Mouse (Mus musculus): ENCODE measurements around the gene Dab2. TPM values are rescaled to one million over a fixed set of nuclear protein-coding genes. Genes with fewer than 3 reads are reported as not detected.

The Dab2 gene
- polyA plus RNA-seq, 1 experiment, result 9.4 TPM

DNA sequence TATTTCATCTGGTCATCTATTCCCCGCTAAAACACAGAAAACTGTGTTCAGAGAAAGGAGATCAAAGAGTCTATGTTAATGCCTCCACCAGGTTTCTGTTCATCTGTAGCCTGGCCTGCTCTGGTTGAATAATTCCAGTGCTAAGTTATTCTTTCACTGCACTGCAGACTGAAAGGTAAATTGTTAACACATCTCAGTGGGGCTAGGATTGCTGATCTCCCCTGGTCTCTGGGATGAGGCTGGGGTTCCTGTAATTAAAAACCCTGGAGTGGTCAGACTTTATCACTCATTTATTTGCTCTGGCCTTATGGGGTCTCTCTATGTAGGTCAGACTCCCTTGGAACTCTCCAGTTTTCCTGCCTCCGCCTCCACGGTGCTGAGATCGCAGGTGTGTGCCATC lies 21.7 kb downstream of the Dab2 start:
- H3K36me3 ChIP-seq (ENCODE audit: control insufficient read depth, insufficient read depth, low read length), result no peaks in the 10 kb centered on the region
- no peak for DNase-seq
- H3K4me3 ChIP-seq (ENCODE audit: control insufficient read depth, insufficient read depth, low read length), result no peak overlapping the region
- TF ChIP-seq CTCF (IDR thresholded peaks at IDR 0.05; ENCODE audit: borderline replicate concordance, control insufficient read depth, extremely low read depth, insufficient read depth, low read length, poor library complexity) (no peak), POLR2A (IDR thresholded peaks at IDR 0.05; ENCODE audit: control insufficient read depth, extremely low read depth, insufficient read depth, low read length, poor library complexity) (no peak)
- WGBS, result 90% methylated on average over 4 of the region's 4 CpGs
- H3K4me1 ChIP-seq (replicated peaks; ENCODE audit: control insufficient read depth, insufficient read depth, low read length), result no peaks in the 10 kb centered on the region
- no peaks in the 10 kb centered on the region for H3K27me3 ChIP-seq (ENCODE audit: control insufficient read depth, insufficient read depth, low read length)
- no peak overlapping the region for H3K27ac ChIP-seq (ENCODE audit: control insufficient read depth, insufficient read depth, low read length)

DNA sequence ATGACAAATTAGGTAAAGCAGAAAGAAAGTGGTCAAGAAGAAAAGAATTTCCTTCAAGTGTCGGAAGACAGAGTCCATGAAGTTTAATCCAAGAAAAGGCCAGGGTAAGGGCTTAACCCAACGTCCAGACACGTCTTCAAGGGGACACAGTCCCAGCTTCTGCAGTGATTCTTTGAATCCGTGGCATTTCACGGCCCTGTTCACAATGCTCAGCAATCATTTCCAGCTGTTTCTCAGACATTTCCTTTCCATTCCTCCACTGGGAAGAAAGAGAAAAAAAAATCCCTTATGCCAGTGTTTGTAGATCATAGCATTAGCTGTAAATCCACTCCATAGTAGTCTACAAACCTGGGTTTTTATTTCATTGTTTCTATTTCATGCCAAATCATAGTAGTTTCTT lies 22.7 kb downstream of the Dab2 start:
- Histone ChIP-seq H3K27me3 (ENCODE audit: control insufficient read depth, insufficient read depth, low read length) (no peaks in the 10 kb centered on the region), H3K36me3 (ENCODE audit: control insufficient read depth, insufficient read depth, low read length) (no peaks in the 10 kb centered on the region), H3K27ac (ENCODE audit: control insufficient read depth, insufficient read depth, low read length) (no peak overlapping the region), H3K4me1 (replicated peaks; ENCODE audit: control insufficient read depth, insufficient read depth, low read length) (no peaks in the 10 kb centered on the region), H3K4me3 (ENCODE audit: control insufficient read depth, insufficient read depth, low read length) (no peak overlapping the region)
- WGBS, result 84% methylated on average over 5 of the region's 5 CpGs
- TF ChIP-seq POLR2A (IDR thresholded peaks at IDR 0.05; ENCODE audit: control insufficient read depth, extremely low read depth, insufficient read depth, low read length, poor library complexity) (no peak), CTCF (IDR thresholded peaks at IDR 0.05; ENCODE audit: borderline replicate concordance, control insufficient read depth, extremely low read depth, insufficient read depth, low read length, poor library complexity) (no peak)
- no peak for DNase-seq

DNA sequence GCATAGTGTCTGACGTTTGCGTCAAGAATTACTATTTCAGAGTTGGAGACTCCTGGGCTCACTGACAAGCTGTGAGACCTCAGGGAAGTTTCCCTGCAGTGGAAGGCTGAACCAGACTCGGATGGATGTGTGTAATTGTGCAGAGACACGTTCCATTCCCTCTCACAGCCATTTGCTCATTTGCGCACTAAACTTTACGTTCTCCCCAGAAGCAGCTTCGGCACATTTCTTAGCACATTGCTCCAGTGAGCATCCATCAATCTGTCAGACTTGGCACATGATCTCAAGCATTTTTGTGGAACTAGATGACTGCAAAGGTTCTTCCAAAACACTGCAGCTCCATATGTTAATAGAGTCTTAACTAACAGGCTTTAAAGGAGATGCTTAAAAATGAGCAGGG lies 24.0 kb downstream of the Dab2 start:
- 94% methylated on average over 7 of the region's 7 CpGs for WGBS
- TF ChIP-seq POLR2A (IDR thresholded peaks at IDR 0.05; ENCODE audit: control insufficient read depth, extremely low read depth, insufficient read depth, low read length, poor library complexity) (no peak), CTCF (IDR thresholded peaks at IDR 0.05; ENCODE audit: borderline replicate concordance, control insufficient read depth, extremely low read depth, insufficient read depth, low read length, poor library complexity) (no peak)

DNA sequence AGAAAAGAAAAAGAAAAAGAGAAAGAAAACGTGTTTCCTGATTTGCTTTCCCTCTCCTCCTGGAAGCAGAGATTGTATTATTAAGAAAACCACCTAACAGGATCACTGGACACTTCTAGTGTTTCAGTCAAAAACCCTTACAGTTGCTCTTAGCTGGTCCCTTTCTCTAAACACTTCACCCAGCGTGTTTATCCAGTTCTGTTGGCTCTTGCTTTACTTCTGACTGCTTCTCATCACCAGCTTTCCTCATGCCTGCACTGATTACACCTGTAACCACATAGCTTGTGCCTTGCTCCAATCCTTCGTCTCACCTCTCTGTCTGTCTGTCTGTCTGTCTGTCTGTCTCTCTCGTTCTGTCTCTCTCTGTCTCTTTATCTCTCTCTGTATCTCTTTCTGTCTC lies 25.9 kb downstream of the Dab2 start:
- no peak for DNase-seq
- Histone ChIP-seq H3K27ac (ENCODE audit: control insufficient read depth, insufficient read depth, low read length) (no peak overlapping the region), H3K36me3 (ENCODE audit: control insufficient read depth, insufficient read depth, low read length) (no peaks in the 10 kb centered on the region), H3K4me3 (ENCODE audit: control insufficient read depth, insufficient read depth, low read length) (no peak overlapping the region), H3K4me1 (replicated peaks; ENCODE audit: control insufficient read depth, insufficient read depth, low read length) (no peaks in the 10 kb centered on the region), H3K27me3 (ENCODE audit: control insufficient read depth, insufficient read depth, low read length) (no peaks in the 10 kb centered on the region)
- 88% methylated on average over 4 of the region's 4 CpGs for WGBS
- TF ChIP-seq CTCF (IDR thresholded peaks at IDR 0.05; ENCODE audit: borderline replicate concordance, control insufficient read depth, extremely low read depth, insufficient read depth, low read length, poor library complexity), result no peak
- no peak for TF ChIP-seq POLR2A (IDR thresholded peaks at IDR 0.05; ENCODE audit: control insufficient read depth, extremely low read depth, insufficient read depth, low read length, poor library complexity)

More for the DNA sequence above, 24.0 kb downstream of the Dab2 start:
- H3K27me3 ChIP-seq (ENCODE audit: control insufficient read depth, insufficient read depth, low read length), result no peaks in the 10 kb centered on the region
- DNase-seq, result no peak
- H3K4me1 ChIP-seq (replicated peaks; ENCODE audit: control insufficient read depth, insufficient read depth, low read length), result no peaks in the 10 kb centered on the region
- no peaks in the 10 kb centered on the region for H3K36me3 ChIP-seq (ENCODE audit: control insufficient read depth, insufficient read depth, low read length)
- no peak overlapping the region for H3K27ac ChIP-seq (ENCODE audit: control insufficient read depth, insufficient read depth, low read length)
- no peak overlapping the region for H3K4me3 ChIP-seq (ENCODE audit: control insufficient read depth, insufficient read depth, low read length)

DNA sequence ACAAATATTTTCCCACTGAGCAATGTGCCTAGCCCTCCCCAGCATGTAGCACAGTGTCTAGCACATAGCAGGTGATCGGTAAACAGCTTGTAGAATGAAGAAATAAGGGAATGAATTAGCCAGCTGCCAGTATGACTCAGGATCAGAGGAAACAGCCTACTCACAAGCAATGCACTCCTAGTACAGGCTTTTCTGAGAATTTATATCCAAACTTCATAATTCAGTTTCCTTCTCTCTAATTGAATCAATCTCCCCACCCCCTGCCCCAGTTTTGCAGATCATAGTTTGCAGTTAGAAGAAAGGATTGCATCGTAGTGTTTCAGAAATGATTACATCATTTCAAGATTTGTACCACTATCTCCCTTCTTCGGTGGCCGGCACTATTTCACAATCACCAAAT lies 26.4 kb downstream of the Dab2 start:
- no peaks in the 10 kb centered on the region for H3K27me3 ChIP-seq (ENCODE audit: control insufficient read depth, insufficient read depth, low read length)
- 89% methylated on average over 4 of the region's 4 CpGs for WGBS
- no peak for TF ChIP-seq POLR2A (IDR thresholded peaks at IDR 0.05; ENCODE audit: control insufficient read depth, extremely low read depth, insufficient read depth, low read length, poor library complexity)
- H3K4me3 ChIP-seq (ENCODE audit: control insufficient read depth, insufficient read depth, low read length), result no peak overlapping the region
- no peaks in the 10 kb centered on the region for H3K36me3 ChIP-seq (ENCODE audit: control insufficient read depth, insufficient read depth, low read length)
- no peak for DNase-seq
- no peaks in the 10 kb centered on the region for H3K4me1 ChIP-seq (replicated peaks; ENCODE audit: control insufficient read depth, insufficient read depth, low read length)
- H3K27ac ChIP-seq (ENCODE audit: control insufficient read depth, insufficient read depth, low read length), result no peak overlapping the region

DNA sequence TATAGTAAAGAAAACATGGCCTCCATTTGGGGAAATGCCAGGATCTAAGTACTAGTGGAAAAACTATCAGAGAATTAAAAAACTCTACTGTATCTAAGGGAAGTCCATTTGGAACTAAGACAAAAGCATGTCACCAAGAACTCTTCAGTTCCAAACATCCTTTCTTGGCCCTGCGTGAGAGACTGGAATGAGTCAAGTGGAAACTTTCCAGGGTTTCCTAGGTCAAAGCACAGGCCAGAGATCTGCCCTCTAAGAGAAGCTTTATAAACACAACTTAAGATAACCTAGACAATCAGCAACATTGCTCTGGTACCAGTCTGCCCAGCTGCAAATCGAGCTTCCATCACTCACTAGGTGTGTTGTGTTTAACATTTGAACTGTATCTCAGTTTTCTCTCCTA lies 31.8 kb downstream of the Dab2 start:
- no peaks in the 10 kb centered on the region for H3K27me3 ChIP-seq (ENCODE audit: control insufficient read depth, insufficient read depth, low read length)
- H3K27ac ChIP-seq (ENCODE audit: control insufficient read depth, insufficient read depth, low read length), result no peak overlapping the region
- no peaks in the 10 kb centered on the region for H3K36me3 ChIP-seq (ENCODE audit: control insufficient read depth, insufficient read depth, low read length)
- H3K4me3 ChIP-seq (ENCODE audit: control insufficient read depth, insufficient read depth, low read length), result no peak overlapping the region
- TF ChIP-seq POLR2A (IDR thresholded peaks at IDR 0.05; ENCODE audit: control insufficient read depth, extremely low read depth, insufficient read depth, low read length, poor library complexity) (no peak), CTCF (IDR thresholded peaks at IDR 0.05; ENCODE audit: borderline replicate concordance, control insufficient read depth, extremely low read depth, insufficient read depth, low read length, poor library complexity) (no peak)
- H3K4me1 ChIP-seq (replicated peaks; ENCODE audit: control insufficient read depth, insufficient read depth, low read length), result no peaks in the 10 kb centered on the region
- no peak for DNase-seq
- WGBS, result 88% methylated on average over 2 of the region's 2 CpGs

DNA sequence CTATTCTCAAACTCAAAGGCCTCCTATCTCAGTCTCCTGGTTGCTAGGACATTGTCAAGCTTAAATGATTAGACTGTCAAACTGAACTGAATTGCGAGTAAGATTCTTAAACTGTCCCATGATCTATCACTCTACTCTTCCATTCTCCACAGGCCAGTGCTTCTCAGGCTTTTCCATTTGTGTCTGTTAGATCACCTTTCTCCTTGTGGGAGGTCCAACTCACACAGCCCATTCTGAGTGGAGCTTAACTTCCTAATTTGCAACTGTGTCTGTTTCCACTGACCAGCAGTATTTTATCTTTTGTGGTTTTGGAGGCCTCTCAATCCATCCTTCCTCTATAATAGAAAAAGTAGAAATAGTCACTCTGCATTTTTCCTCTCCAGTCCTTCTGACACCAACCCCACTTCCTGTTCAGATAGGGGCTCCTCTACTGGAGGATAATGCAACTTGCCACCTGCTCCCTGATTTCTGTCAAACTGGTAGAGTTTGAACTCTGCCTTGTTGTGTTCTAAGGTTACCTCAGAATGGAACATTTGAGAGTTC lies 35.1 kb downstream of the Dab2 start:
- no peaks in the 10 kb centered on the region for H3K27me3 ChIP-seq (ENCODE audit: control insufficient read depth, insufficient read depth, low read length)
- H3K36me3 ChIP-seq (ENCODE audit: control insufficient read depth, insufficient read depth, low read length), result no peaks in the 10 kb centered on the region
- TF ChIP-seq CTCF (IDR thresholded peaks at IDR 0.05; ENCODE audit: borderline replicate concordance, control insufficient read depth, extremely low read depth, insufficient read depth, low read length, poor library complexity) (no peak), POLR2A (IDR thresholded peaks at IDR 0.05; ENCODE audit: control insufficient read depth, extremely low read depth, insufficient read depth, low read length, poor library complexity) (no peak)
- H3K4me1 ChIP-seq (replicated peaks; ENCODE audit: control insufficient read depth, insufficient read depth, low read length), result no peaks in the 10 kb centered on the region
- H3K27ac ChIP-seq (ENCODE audit: control insufficient read depth, insufficient read depth, low read length), result no peak overlapping the region
- DNase-seq, result no peak
- WGBS, result 32% methylated on average over 1 of the region's 1 CpGs
- H3K4me3 ChIP-seq (ENCODE audit: control insufficient read depth, insufficient read depth, low read length), result no peak overlapping the region
